ENCODE assay signal across 7 mouse cellular contexts in genomic region chr3:32396794-32397460, GRCm38 (mm10). TPM values are rescaled to one million over a fixed set of nuclear protein-coding genes. Genes with fewer than 3 reads are reported as not detected.
DNase-seq lines count a peak whose midpoint lies in the region; ATAC-seq lines count a peak whose summit lies in the region.

No protein-coding gene starts in this region.

- peak; percentile 98 for ATAC-seq in embryonic facial prominence, embryonic 12.5 days (ENCODE audit: insufficient number of reproducible peaks, insufficient read depth, low FRiP score, low TSS enrichment)
- ATAC-seq in limb, embryonic 11.5 days (ENCODE audit: insufficient number of reproducible peaks, low FRiP score, low TSS enrichment, low read depth): peak; percentile 99
- ATAC-seq in midbrain, embryonic 14.5 days (ENCODE audit: low FRiP score, low TSS enrichment): peak; percentile 98

- no peaks in the 10 kb centered on the region for H3K36me3 ChIP-seq in embryonic facial prominence, embryonic 12.5 days
- H3K36me3 ChIP-seq in limb, embryonic 11.5 days (ENCODE audit: control insufficient read depth, insufficient read depth, low read length): no peaks in the 10 kb centered on the region
- H3K36me3 ChIP-seq in midbrain, embryonic 14.5 days (ENCODE audit: control insufficient read depth, insufficient read depth, low read length): no peaks in the 10 kb centered on the region

- peak; percentile 93 for DNase-seq in adrenal gland, postnatal 25 days
- peak; percentile 100 for DNase-seq in heart, adult 11 months
- DNase-seq in kidney, adult 18-20 months: peak; percentile 95
- peak; percentile 98 for DNase-seq in limb, embryonic 11.5 days (ENCODE audit: low spot score)
- DNase-seq in midbrain, embryonic 14.5 days: peak; percentile 99
- DNase-seq in spleen, adult 18-20 months: peak; percentile 91 to 94

- under 1% methylated on average over 44 of the region's 77 CpGs for WGBS in embryonic facial prominence, embryonic 12.5 days
- WGBS in limb, embryonic 11.5 days: under 1% methylated on average over 51 of the region's 77 CpGs
- whole genome bisulfite sequencing in midbrain, embryonic 14.5 days: under 1% methylated on average over 52 of the region's 77 CpGs

- H3K27ac ChIP-seq in embryonic facial prominence, embryonic 12.5 days: peak overlapping the region; percentile 98
- peak overlapping the region; percentile 97 for H3K27ac ChIP-seq in limb, embryonic 11.5 days (replicated peaks; ENCODE audit: low read depth, low read length)
- peak overlapping the region; percentile 97 for H3K27ac ChIP-seq in midbrain, embryonic 14.5 days (replicated peaks; ENCODE audit: low read depth, low read length)

- no peaks in the 10 kb centered on the region for H3K9me3 ChIP-seq in embryonic facial prominence, embryonic 12.5 days
- no peaks in the 10 kb centered on the region for H3K9me3 ChIP-seq in limb, embryonic 11.5 days (ENCODE audit: control insufficient read depth, low read length)
- no peaks in the 10 kb centered on the region for H3K9me3 ChIP-seq in midbrain, embryonic 14.5 days (ENCODE audit: control insufficient read depth, low read length)

- peak overlapping the region; percentile 92 for H3K4me3 ChIP-seq in embryonic facial prominence, embryonic 12.5 days
- peak overlapping the region; percentile 95 for H3K4me3 ChIP-seq in limb, embryonic 11.5 days (ENCODE audit: low read depth, low read length)
- peak overlapping the region; percentile 76 for H3K4me3 ChIP-seq in midbrain, embryonic 14.5 days (replicated peaks; ENCODE audit: low read depth, low read length)

- H3K9ac ChIP-seq in embryonic facial prominence, embryonic 12.5 days: peak overlapping the region; percentile 96
- peak overlapping the region; percentile 95 for H3K9ac ChIP-seq in limb, embryonic 11.5 days (ENCODE audit: low read length)
- peak overlapping the region; percentile 93 for H3K9ac ChIP-seq in midbrain, embryonic 14.5 days (replicated peaks; ENCODE audit: low read length)

- H3K27me3 ChIP-seq in embryonic facial prominence, embryonic 12.5 days: no peaks in the 10 kb centered on the region; the same call in 1 of the 2 replicates
- H3K27me3 ChIP-seq in limb, embryonic 11.5 days (ENCODE audit: control insufficient read depth, insufficient read depth, low read length): no peaks in the 10 kb centered on the region
- no peaks in the 10 kb centered on the region for H3K27me3 ChIP-seq in midbrain, embryonic 14.5 days (ENCODE audit: control insufficient read depth, insufficient read depth, low read length)

- peaks cover 23% of the 10 kb centered on the region for H3K4me1 ChIP-seq in embryonic facial prominence, embryonic 12.5 days
- H3K4me1 ChIP-seq in limb, embryonic 11.5 days (ENCODE audit: control insufficient read depth, insufficient read depth, low read length): peaks cover 20% of the 10 kb centered on the region
- H3K4me1 ChIP-seq in midbrain, embryonic 14.5 days (ENCODE audit: control insufficient read depth, insufficient read depth, low read length): peaks cover 28% of the 10 kb centered on the region

- peak overlapping the region; percentile 71 for H3K4me2 ChIP-seq in embryonic facial prominence, embryonic 12.5 days (replicated peaks)
- peak overlapping the region; percentile 69 for H3K4me2 ChIP-seq in limb, embryonic 11.5 days (ENCODE audit: low read depth, severe bottlenecking)
- H3K4me2 ChIP-seq in midbrain, embryonic 14.5 days (ENCODE audit: low read length): peak overlapping the region; percentile 73

RNA-seq across cellular contexts. Expression of gene Pik3ca, which starts 0.5 kb away (rescaled TPM):
- 38.8 and 63.8 TPM in 2 replicates for total RNA-seq in adrenal gland, postnatal 25 days (2021)
- 10.9 and 12.2 TPM in 2 replicates for polyA plus RNA-seq in embryonic facial prominence, embryonic 12.5 days (2016; fragmentation: Nextera tagmentation; extraction: Ambion mirVana)
- polyA plus RNA-seq in limb, embryonic 11.5 days (2014; fragmentation: Nextera tagmentation; extraction: Ambion mirVana): 16.1 and 16.9 TPM in 2 replicates
- polyA plus RNA-seq in midbrain, embryonic 14.5 days (2014; fragmentation: Nextera tagmentation; extraction: Ambion mirVana): 28.5 and 29.3 TPM in 2 replicates

RNA-seq across cellular contexts. Expression of gene Zmat3, which starts 31.1 kb away (rescaled TPM):
- total RNA-seq in adrenal gland, postnatal 25 days (2021): 17.7 and 19.9 TPM in 2 replicates
- polyA plus RNA-seq in embryonic facial prominence, embryonic 12.5 days (2016; fragmentation: Nextera tagmentation; extraction: Ambion mirVana): 5.2 TPM in 2 replicates
- polyA plus RNA-seq in limb, embryonic 11.5 days (2014; fragmentation: Nextera tagmentation; extraction: Ambion mirVana): 5.9 and 7.6 TPM in 2 replicates
- polyA plus RNA-seq in midbrain, embryonic 14.5 days (2014; fragmentation: Nextera tagmentation; extraction: Ambion mirVana): 7.7 and 9.7 TPM in 2 replicates

Comparison
In these comparisons a context has a peak if more than half of its experiments do, and no peak if none do; other contexts are left out.
1. Peak in every context shown above with its lines: DNase-seq, ATAC-seq, H3K4me3 ChIP-seq and H3K27ac ChIP-seq.